Mouse (Mus musculus) lung, adult 2 months (tissue): ENCODE measurements around the gene 3110009E18Rik. TPM values are rescaled to one million over a fixed set of nuclear protein-coding genes. Genes with fewer than 3 reads are reported as not detected.

Source experiments
- DNase-seq: peaks from one replicate; pipeline ENCODE4 v3.0.0; 2022
- H3K4me1 ChIP-seq: fragments of 200-500 bp; 2 replicates; pipeline ENCODE4 v1.6.1; 2011; ENCODE audit warnings: low read length; ENCODE audit not compliant: control insufficient read depth, insufficient read depth
- H3K4me3 ChIP-seq: fragments of 200-500 bp; replicated peaks from 2 replicates; pipeline ENCODE3; 2011; ENCODE audit warnings: low read depth, mild to moderate bottlenecking, control low read depth, low read length; ENCODE audit errors: extremely low read depth
- CTCF ChIP-seq: fragments of 200-500 bp; IDR thresholded peaks from 2 replicates; pipeline ENCODE4 v1.5.1; 2011; ENCODE audit warnings: mild to moderate bottlenecking, low read length, control low read depth; ENCODE audit not compliant: insufficient read depth
- POLR2A ChIP-seq: fragments of 200-500 bp; IDR thresholded peaks from 2 replicates; pipeline ENCODE4 v1.6.1; 2011; ENCODE audit warnings: low read depth, mild to moderate bottlenecking, control low read depth, low read length, borderline replicate concordance; ENCODE audit errors: extremely low read depth
- WGBS: fragments of 180-500 bp; shearing (Covaris S2); methylation state at CpG from one replicate; pipeline ENCODE4 v1.1.7; 2018; 5-methylcytosine and 5-hydroxymethylcytosine counted together
- polyA plus RNA-seq: library from polyadenylated mRNA; depleted of rRNA; stranded (reverse); fragments of >200 nt; gene quantifications from 2 replicates; pipeline ENCODE4 v1.2.3, GENCODE M21; 2012; rRNA removed

3110009E18Rik gene
- polyA plus RNA-seq, 1 experiment, result 1.5 TPM

DNA sequence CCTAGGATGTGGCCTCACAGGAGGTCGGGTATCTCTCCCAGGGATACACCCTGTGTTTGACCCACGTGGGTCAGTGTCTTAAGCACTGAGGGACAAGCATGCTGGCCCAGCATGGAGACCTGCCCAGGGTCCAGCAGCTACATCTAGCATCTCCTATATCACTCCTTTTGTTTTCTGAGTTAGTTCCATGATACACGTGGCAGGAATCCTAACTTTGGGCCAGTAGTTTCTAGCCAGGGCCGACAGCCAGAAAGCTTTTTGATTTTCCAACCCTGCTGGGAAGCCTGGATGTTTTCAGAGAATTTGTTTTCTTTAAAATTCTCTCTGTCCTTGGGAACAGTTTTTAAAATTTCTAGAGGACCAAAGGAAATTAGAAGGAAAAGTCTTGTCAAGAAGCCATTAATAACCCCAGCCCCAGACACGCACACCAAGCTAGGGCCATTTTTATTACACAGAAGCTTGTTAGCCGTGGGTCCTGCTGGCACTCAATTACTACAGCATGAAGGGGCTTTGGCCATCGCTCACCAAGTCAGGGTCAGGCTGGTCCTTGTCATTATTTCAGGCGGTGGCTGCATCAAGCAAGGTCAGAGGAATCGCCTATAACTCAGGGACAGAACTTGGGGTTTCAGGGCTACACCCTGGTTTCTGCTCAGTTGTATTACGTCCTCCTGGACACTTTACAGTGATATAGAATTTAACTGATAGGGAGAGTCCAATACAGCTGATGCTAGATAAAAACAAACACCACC, 108.9 kb downstream of the 3110009E18Rik start:
- TF ChIP-seq CTCF (no peak), POLR2A (no peak)
- 62% methylated on average over 10 of the region's 10 CpGs for WGBS
- no peak for DNase-seq
- no peaks in the 10 kb centered on the region for H3K4me1 ChIP-seq
- no peak overlapping the region for H3K4me3 ChIP-seq

DNA sequence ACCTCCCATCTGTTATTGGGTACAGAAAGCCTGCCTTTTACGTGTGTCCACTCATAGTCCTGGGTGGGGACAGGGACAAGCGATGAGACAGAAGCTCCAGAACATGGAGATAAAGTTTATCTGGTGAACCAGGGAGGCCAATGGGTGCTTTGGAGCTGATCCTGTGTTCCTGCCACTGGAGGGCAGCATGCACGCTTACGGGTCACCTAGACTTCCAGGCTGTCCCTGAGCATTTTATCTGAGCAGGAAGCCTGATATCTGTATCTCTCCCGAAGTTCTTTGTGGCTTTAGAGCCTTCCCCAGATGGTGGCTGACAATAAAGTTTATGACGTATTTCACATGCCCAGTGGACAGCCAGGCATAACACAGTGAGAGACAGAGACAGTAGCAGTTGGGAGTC, 110.3 kb downstream of the 3110009E18Rik start:
- H3K4me3 ChIP-seq, result no peak overlapping the region
- no peaks in the 10 kb centered on the region for H3K4me1 ChIP-seq
- no peak for DNase-seq
- TF ChIP-seq CTCF, result peak; percentile 79
- TF ChIP-seq POLR2A, result no peak
- WGBS, result 37% methylated on average over 6 of the region's 6 CpGs

DNA sequence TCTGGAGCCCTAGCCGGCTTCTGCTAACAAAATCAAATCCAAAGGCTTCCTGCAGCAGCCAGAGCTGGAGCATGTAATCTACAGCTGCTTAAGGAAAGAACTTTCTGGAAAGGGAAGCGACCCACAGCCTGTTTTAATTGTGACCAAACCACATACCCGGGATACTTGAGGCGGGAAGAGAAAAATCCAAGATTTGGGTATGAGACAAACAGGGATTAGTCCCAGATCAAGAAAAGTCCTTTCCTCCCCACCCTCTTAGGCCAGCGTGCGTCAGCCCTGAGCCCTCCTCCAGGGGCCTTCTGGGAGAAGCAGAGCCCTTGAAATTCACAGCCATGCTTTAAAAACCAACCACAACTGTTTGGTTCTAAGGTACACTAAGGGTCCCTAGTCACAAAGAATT, 111.2 kb downstream of the 3110009E18Rik start:
- 71% methylated on average over 6 of the region's 6 CpGs for WGBS
- Histone ChIP-seq H3K4me1 (no peaks in the 10 kb centered on the region), H3K4me3 (no peak overlapping the region)
- DNase-seq, result no peak
- TF ChIP-seq CTCF (no peak), POLR2A (no peak)

DNA sequence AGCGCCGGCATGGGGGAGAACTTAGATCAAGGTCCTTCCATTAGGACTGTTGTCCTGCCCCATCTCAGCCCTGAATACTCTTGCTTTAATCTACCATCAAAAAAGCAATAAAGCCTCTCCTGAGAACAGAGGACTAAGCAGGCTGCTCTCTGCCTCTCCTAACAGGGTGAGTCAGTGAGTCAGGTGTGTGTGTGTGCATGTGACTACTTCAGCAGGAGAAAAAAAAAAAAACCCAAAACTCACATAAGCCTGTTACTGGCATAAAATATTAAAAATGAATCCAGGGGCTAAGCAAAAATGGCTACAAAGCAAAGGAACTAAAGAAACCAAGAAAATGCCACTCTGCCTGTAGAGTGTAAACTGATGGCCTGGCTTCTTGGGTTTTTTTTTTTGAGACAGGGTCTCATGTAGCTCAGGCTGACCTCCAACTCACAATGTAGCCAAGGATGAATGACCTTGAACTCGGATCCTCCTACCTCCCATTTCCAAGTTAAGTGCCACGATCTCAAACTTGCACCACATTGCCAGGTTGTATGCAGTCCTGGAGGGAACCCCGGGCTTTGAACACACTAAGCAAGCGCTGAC, 114.7 kb downstream of the 3110009E18Rik start:
- DNase-seq, result no peak
- 87% methylated on average over 6 of the region's 6 CpGs for WGBS
- H3K4me3 ChIP-seq, result no peak overlapping the region
- H3K4me1 ChIP-seq, result no peaks in the 10 kb centered on the region
- TF ChIP-seq POLR2A (no peak), CTCF (no peak)

DNA sequence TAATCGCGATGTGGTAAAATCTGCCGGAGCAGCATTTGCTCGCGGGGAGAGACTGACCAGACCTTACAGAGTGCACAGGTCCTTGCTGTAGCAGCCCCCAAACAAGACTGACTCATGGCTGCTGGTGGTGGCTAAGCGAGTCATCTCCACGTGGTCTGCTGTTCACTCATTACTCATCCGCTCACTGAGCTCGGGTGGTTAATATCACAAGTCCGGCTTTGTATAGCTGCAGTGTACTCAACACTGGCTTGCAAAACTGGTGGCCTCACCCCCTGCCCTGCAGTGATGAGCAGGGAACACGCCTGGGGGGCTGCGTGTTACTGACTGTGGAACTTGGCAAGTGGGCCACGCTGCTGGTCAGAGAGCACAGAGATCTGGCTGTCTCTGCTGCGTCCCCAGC, 115.4 kb downstream of the 3110009E18Rik start:
- Histone ChIP-seq H3K4me3 (no peak overlapping the region), H3K4me1 (no peaks in the 10 kb centered on the region)
- 81% methylated on average over 14 of the region's 14 CpGs for WGBS
- no peak for DNase-seq
- TF ChIP-seq CTCF, result no peak
- TF ChIP-seq POLR2A, result no peak

DNA sequence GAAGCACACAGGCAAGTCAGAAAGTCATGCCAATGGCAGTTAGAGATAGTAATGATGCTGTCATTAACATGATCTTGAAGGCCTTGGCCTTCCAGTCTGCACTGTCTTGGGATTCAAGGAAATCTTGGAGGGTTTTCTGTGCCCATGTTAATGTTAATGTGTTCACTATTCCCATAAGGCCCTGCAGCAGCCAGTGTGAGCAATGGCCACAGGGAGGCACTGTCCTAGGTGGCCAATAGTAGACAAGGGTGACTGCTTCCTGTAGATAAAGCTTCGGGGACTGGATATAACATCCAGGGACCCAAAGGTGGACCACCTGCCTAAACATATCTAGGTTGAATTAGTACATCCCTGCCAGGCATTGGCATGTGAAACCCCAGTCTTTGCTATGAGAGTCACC, 116.1 kb downstream of the 3110009E18Rik start:
- TF ChIP-seq POLR2A (no peak), CTCF (0 out of 2 replicates have a peak, but pooled peaks have one; percentile 3)
- 77% methylated on average over 1 of the region's 1 CpGs for WGBS

More for the DNA sequence above, 116.1 kb downstream of the 3110009E18Rik start:
- Histone ChIP-seq H3K4me1 (no peaks in the 10 kb centered on the region), H3K4me3 (no peak overlapping the region)
- no peak for DNase-seq

Other genes starting within 250 kb of the 3110009E18Rik start
- 2.8 and 4.3 TPM in 2 replicates for gene Tmem177, start 208.0 kb upstream of the 3110009E18Rik start, polyA plus RNA-seq
- gene Cfap221, start 124.0 kb upstream of the 3110009E18Rik start, polyA plus RNA-seq, result 0.66 and 0.69 TPM in 2 replicates
- gene Sctr, start 114.3 kb upstream of the 3110009E18Rik start, polyA plus RNA-seq, result 0.33 and 0.63 TPM in 2 replicates
- 78.9 and 80.0 TPM in 2 replicates for gene Tmem37, start 47.1 kb upstream of the 3110009E18Rik start, polyA plus RNA-seq
- 193 and 281 TPM in 2 replicates for gene Dbi, start 109 bp upstream of the 3110009E18Rik start, polyA plus RNA-seq
- 58.3 and 67.0 TPM in 2 replicates for gene Steap3, start 151.5 kb downstream of the 3110009E18Rik start, polyA plus RNA-seq
- gene C1ql2, start 219.4 kb downstream of the 3110009E18Rik start, polyA plus RNA-seq, result 0.10 and 0.12 TPM in 2 replicates